Comparison of ENCODE assay signal across 8 mouse cellular contexts in the genomic region with DNA sequence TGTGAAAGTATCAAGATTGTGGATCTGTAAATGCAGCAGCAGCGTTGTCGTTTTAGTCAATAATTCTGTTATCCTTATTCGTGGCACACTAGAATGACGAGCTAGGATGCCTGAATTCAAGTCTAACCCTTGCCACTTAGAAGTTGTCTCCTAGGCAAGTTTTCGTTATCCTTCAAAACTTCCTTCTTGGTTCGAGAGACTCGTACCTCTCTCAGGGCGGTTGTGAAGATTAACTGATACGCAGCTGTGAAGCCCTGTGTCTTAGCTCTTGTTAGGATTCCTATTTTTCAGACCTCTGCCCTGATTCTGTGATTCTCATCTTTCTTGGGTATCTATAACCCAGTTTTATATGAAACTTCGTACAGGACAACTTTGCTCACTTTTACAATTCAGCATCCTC. TPM values are rescaled to one million over a fixed set of nuclear protein-coding genes. Genes with fewer than 3 reads are reported as not detected.
A peak's percentile ranks its signal among the peaks of the same experiment; 100 is the strongest.
DNase-seq lines count a peak whose midpoint lies in the region; ATAC-seq lines count a peak whose summit lies in the region.

No protein-coding gene starts in this region.

- 40% methylated on average over 10 of the region's 10 CpGs for WGBS in lung, embryonic 16.5 days
- 58% methylated on average over 10 of the region's 10 CpGs for WGBS in forebrain, embryonic 11.5 days
- WGBS in limb, embryonic 11.5 days: 63% methylated on average over 10 of the region's 10 CpGs
- WGBS in stomach, embryonic 14.5 days: 48% methylated on average over 10 of the region's 10 CpGs

- H3K4me3 ChIP-seq in lung, embryonic 16.5 days (ENCODE audit: low read length): peak overlapping the region; percentile 94
- H3K4me3 ChIP-seq in forebrain, embryonic 11.5 days (ENCODE audit: low read depth, low read length): peak overlapping the region; percentile 86
- peak overlapping the region; percentile 68 for H3K4me3 ChIP-seq in limb, embryonic 11.5 days (ENCODE audit: low read depth, low read length)
- peak overlapping the region; percentile 76 for H3K4me3 ChIP-seq in stomach, embryonic 14.5 days (ENCODE audit: low read depth, low read length)

- peaks cover 14% of the 10 kb centered on the region for H3K4me1 ChIP-seq in lung, embryonic 16.5 days (replicated peaks; ENCODE audit: control insufficient read depth, insufficient read depth, low read length)
- H3K4me1 ChIP-seq in forebrain, embryonic 11.5 days (replicated peaks; ENCODE audit: control insufficient read depth, insufficient read depth, low read length): peaks cover 12% of the 10 kb centered on the region
- peaks cover 6% of the 10 kb centered on the region for H3K4me1 ChIP-seq in limb, embryonic 11.5 days (ENCODE audit: control insufficient read depth, insufficient read depth, low read length)
- peaks cover 10% of the 10 kb centered on the region for H3K4me1 ChIP-seq in stomach, embryonic 14.5 days (ENCODE audit: control insufficient read depth, insufficient read depth, low read length)

- H3K4me2 ChIP-seq in lung, embryonic 16.5 days (ENCODE audit: low read depth, low read length): peak overlapping the region; percentile 89
- peak overlapping the region; percentile 92 for H3K4me2 ChIP-seq in forebrain, embryonic 11.5 days (ENCODE audit: low read depth, low read length, severe bottlenecking)
- H3K4me2 ChIP-seq in limb, embryonic 11.5 days (ENCODE audit: low read depth, severe bottlenecking): peak overlapping the region; percentile 87; the same call in 1 of the 2 replicates
- H3K4me2 ChIP-seq in stomach, embryonic 14.5 days (replicated peaks; ENCODE audit: low read depth, low read length): peak overlapping the region; percentile 91

- ATAC-seq in lung, embryonic 16.5 days (ENCODE audit: low read depth): no peak
- ATAC-seq in forebrain, embryonic 11.5 days (replicated peaks; ENCODE audit: low FRiP score): no peak
- no peak for ATAC-seq in limb, embryonic 11.5 days (ENCODE audit: insufficient number of reproducible peaks, low FRiP score, low TSS enrichment, low read depth)
- ATAC-seq in stomach, embryonic 14.5 days (ENCODE audit: insufficient number of reproducible peaks, insufficient read depth, low FRiP score, low read depth): no peak

- H3K9ac ChIP-seq in lung, embryonic 16.5 days (ENCODE audit: low read length): peak overlapping the region; percentile 92
- H3K9ac ChIP-seq in forebrain, embryonic 11.5 days (ENCODE audit: low read length): no peak overlapping the region; the same call in 1 of the 2 replicates
- H3K9ac ChIP-seq in limb, embryonic 11.5 days (ENCODE audit: low read length): no peak overlapping the region
- H3K9ac ChIP-seq in stomach, embryonic 14.5 days (replicated peaks; ENCODE audit: low read depth, low read length): peak overlapping the region; percentile 60; the same call in 1 of the 2 replicates

- H3K36me3 ChIP-seq in lung, embryonic 16.5 days (ENCODE audit: control insufficient read depth, insufficient read depth, low read length): no peaks in the 10 kb centered on the region; the same call in 1 of the 2 replicates
- no peaks in the 10 kb centered on the region; the same call in 1 of the 2 replicates for H3K36me3 ChIP-seq in forebrain, embryonic 11.5 days (ENCODE audit: control insufficient read depth, insufficient read depth, low read length)
- H3K36me3 ChIP-seq in limb, embryonic 11.5 days (ENCODE audit: control insufficient read depth, insufficient read depth, low read length): 0 out of 2 replicates have a peak, but pooled peaks cover 1% of the 10 kb centered on the region
- H3K36me3 ChIP-seq in stomach, embryonic 14.5 days (ENCODE audit: control insufficient read depth, insufficient read depth, low read length): 0 out of 2 replicates have a peak, but pooled peaks cover 6% of the 10 kb centered on the region

- no peaks in the 10 kb centered on the region for H3K9me3 ChIP-seq in lung, embryonic 16.5 days (ENCODE audit: control insufficient read depth, low read length)
- H3K9me3 ChIP-seq in forebrain, embryonic 11.5 days (ENCODE audit: control insufficient read depth, low read length): no peaks in the 10 kb centered on the region
- no peaks in the 10 kb centered on the region for H3K9me3 ChIP-seq in limb, embryonic 11.5 days (ENCODE audit: control insufficient read depth, low read length)
- no peaks in the 10 kb centered on the region for H3K9me3 ChIP-seq in stomach, embryonic 14.5 days (ENCODE audit: control insufficient read depth, low read depth, low read length)

- H3K27me3 ChIP-seq in lung, embryonic 16.5 days (ENCODE audit: control insufficient read depth, insufficient read depth, low read depth, low read length): no peaks in the 10 kb centered on the region
- H3K27me3 ChIP-seq in forebrain, embryonic 11.5 days (ENCODE audit: control insufficient read depth, insufficient read depth, low read length): no peaks in the 10 kb centered on the region
- H3K27me3 ChIP-seq in limb, embryonic 11.5 days (ENCODE audit: control insufficient read depth, insufficient read depth, low read length): no peaks in the 10 kb centered on the region
- H3K27me3 ChIP-seq in stomach, embryonic 14.5 days (ENCODE audit: control insufficient read depth, insufficient read depth, low read length): no peaks in the 10 kb centered on the region

- H3K27ac ChIP-seq in lung, embryonic 16.5 days (ENCODE audit: low read length): no peak overlapping the region
- no peak overlapping the region for H3K27ac ChIP-seq in forebrain, embryonic 11.5 days (ENCODE audit: low read depth, low read length)
- no peak overlapping the region for H3K27ac ChIP-seq in limb, embryonic 11.5 days (replicated peaks; ENCODE audit: low read depth, low read length)
- no peak overlapping the region for H3K27ac ChIP-seq in stomach, embryonic 14.5 days (ENCODE audit: low read length)

- DNase-seq in lung, adult 18-20 months: no peak
- no peak for DNase-seq in forebrain, embryonic 11.5 days (ENCODE audit: low spot score)
- DNase-seq in limb, embryonic 11.5 days (ENCODE audit: low spot score): no peak
- DNase-seq in retina, embryonic 14.5 days (ENCODE audit: low spot score): no peak
- DNase-seq in urinary bladder, adult 2 months (ENCODE audit: low spot score): no peak
- DNase-seq in adipocyte (ENCODE audit: low spot score): no peak

RNA-seq across cellular contexts. Expression of a gene that starts 0.8 kb away (rescaled TPM):
- 26.7 and 27.0 TPM in 2 replicates for polyA plus RNA-seq in lung, embryonic 16.5 days (2015; fragmentation: Nextera tagmentation; extraction: Ambion mirVana)
- polyA plus RNA-seq in forebrain, embryonic 11.5 days (2014; fragmentation: Nextera tagmentation; extraction: Ambion mirVana): 24.1 and 28.4 TPM in 2 replicates
- 24.2 and 28.4 TPM in 2 replicates for polyA plus RNA-seq in limb, embryonic 11.5 days (2014; fragmentation: Nextera tagmentation; extraction: Ambion mirVana)
- polyA plus RNA-seq in stomach, embryonic 14.5 days (2014; fragmentation: Nextera tagmentation; extraction: Ambion mirVana): 27.2 and 29.9 TPM in 2 replicates
- 22.7 and 23.4 TPM in 2 replicates for polyA plus RNA-seq in urinary bladder, adult 2 months (2012; rRNA removed)

RNA-seq across cellular contexts. Expression of a gene that starts 1.1 kb away (rescaled TPM):
- polyA plus RNA-seq in lung, embryonic 16.5 days (2015; fragmentation: Nextera tagmentation; extraction: Ambion mirVana): 101 and 110 TPM in 2 replicates
- polyA plus RNA-seq in forebrain, embryonic 11.5 days (2014; fragmentation: Nextera tagmentation; extraction: Ambion mirVana): 117 and 126 TPM in 2 replicates
- polyA plus RNA-seq in limb, embryonic 11.5 days (2014; fragmentation: Nextera tagmentation; extraction: Ambion mirVana): 103 and 105 TPM in 2 replicates
- 96.2 and 104 TPM in 2 replicates for polyA plus RNA-seq in stomach, embryonic 14.5 days (2014; fragmentation: Nextera tagmentation; extraction: Ambion mirVana)
- 29.3 and 33.3 TPM in 2 replicates for polyA plus RNA-seq in urinary bladder, adult 2 months (2012; rRNA removed)

Comparison
In these comparisons a context has a peak if more than half of its experiments do, and no peak if none do; other contexts are left out.
1. H3K9ac ChIP-seq: peak in lung, embryonic 16.5 days (single experiment) and stomach, embryonic 14.5 days (single experiment); none in forebrain, embryonic 11.5 days (single experiment) and limb, embryonic 11.5 days (single experiment).
2. Peak in every context shown above with its lines, with median percentiles within 50 percentile points of each other: H3K4me2 ChIP-seq and H3K4me3 ChIP-seq.